Mouse (Mus musculus) adrenal gland, adult 2 months (tissue): ENCODE measurements around the gene Samd1. TPM values are rescaled to one million over a fixed set of nuclear protein-coding genes. Genes with fewer than 3 reads are reported as not detected.
"Not testable (repeated sequence)": the region's sequence is repeated elsewhere in the genome, so short reads cannot be mapped to it uniquely, and the experiment has no call there.

Experiments used
- DNase-seq: peaks from one replicate; pipeline ENCODE4 v3.0.0; 2021
- polyA plus RNA-seq: library from polyadenylated mRNA; depleted of rRNA; stranded (reverse); fragments of >200 nt; gene quantifications from 2 replicates; pipeline ENCODE4 v1.2.3, GENCODE M21; 2012
- total RNA-seq, 2 experiments: library from RNA; stranded (reverse); gene quantifications; 2 replicates each; pipeline ENCODE4 v1.2.3; 2021

The Samd1 gene
- total and polyA plus RNA-seq, 3 experiments, result 27.1 to 45.3 (median 37.6) TPM

DNA sequence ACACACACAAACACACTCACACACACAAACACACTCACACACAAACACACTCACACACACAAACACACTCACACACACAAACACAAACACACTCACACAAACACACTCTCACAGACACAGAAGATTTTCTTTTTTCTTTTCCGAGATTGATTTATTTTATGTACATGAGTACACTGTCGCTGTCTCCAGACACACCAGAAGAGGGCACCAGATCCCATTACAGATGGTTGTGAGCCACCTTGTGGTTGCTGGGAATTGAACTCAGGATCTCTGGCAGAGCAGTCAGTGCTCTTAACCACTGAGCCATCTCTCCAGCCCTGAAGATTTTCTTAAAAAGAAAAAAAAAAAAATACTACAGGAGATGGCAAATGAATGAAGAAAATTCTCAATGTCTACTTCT is 14.2 kb upstream of the Samd1 start:
- not testable (repeated sequence) for DNase-seq

GRCm38 (mm10) chr8:83989243-83989642 is 8.2 kb upstream of the Samd1 start:
- no peak for DNase-seq

- no peak for DNase-seq
Observed at GRCm38 (mm10) chr8:83990170-83990569, 7.3 kb upstream of the Samd1 start.

DNA sequence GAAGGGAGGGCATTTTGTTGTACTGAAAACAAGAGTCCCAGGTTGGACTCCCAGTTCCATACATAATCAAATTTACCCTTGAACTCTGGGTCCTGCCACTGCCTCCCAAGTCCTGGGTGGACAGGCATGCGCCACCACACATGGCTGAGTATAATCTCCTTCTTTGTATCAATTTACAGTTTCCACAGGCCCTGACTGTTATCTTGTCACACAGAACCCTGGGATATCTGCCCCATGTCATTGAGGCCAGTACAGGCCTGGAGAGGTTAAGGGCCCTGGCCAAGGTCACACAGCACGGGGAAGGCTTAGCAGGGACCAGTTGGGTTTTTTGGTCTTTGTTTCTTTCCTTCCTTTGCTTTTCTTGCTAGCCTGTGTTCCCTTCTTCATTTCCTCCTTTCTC is 5.0 kb upstream of the Samd1 start:
- no peak for DNase-seq

DNA sequence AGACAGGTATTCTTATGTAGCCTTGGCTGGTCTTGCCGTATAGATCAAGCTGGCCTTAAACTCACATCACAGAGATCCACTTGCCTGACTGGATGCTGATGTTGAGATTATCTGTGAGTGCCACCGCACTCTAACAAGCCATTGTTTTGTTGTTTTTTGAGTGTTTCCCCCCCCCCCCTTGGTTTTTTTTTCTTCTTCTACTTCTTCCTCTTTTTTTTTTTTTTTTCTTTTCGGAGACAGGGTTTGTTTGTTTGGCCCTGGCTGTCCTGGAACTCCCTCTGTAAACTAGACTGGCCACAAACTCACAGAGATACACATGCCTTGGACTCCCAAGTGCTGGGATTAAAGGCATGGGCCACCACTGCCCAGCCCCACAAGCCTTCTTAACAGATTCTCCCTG is 3.4 kb upstream of the Samd1 start:
- no peak for DNase-seq

DNA sequence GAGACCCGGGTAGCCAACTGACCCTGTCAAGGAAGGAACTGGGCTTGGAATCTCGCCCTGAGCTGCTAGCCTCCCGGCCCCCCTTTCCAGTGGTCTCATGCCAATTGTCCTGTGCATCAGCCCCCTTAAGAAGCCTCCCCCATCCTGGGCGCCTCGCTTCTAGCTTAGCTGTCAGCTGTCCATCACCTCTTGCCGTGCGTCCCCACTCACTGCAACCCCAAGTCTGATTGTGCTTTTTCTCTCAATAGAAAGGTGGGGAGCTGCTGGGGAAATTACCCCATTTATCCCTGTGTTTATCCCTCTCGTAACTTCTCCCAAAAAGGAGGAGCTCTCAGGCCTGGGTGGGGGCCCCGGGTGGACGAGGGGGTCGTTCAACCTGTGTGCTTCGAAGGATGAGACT is 1.5 kb upstream of the Samd1 start:
- no peak for DNase-seq

- peak; percentile 95 for DNase-seq
Observed at GRCm38 (mm10) chr8:83996567-83997505, 636 bp upstream of the Samd1 start.

DNA sequence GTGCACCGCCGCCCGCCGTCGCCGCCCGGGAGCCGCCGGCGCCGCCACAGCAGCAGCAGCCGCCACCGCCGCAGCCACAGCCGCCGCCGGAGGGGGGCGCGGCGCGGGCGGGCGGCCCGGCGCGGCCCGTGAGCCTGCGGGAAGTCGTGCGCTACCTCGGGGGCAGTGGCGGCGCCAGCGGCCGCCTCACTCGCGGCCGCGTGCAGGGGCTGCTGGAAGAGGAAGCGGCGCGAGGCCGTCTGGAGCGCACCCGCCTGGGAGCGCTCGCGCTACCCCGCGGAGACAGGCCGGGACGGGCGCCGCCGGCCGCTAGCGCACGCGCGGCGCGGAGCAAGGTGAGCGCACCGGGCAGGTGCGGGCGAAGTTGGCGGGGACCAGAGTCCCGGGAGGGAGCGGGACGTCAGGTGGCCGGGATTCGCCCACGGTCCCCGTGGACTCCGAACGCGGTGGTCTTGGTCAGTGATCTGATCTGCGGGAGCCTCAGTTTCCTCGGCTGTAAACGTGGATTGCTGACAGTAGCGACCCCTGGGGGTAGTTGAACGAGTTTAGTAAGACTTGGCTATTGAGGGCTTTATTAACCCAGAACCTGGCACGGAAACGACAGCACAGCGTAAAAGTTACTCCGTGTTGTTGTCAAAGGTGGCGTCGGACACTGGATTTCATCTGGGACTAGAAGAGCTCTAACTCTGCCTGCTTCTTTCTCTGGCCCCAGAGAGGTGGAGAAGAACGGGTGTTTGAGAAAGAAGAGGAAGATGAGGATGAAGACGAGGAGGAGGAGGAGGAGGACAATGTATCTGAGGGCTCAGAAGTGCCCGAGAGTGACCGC is 972 bp downstream of the Samd1 start:
- DNase-seq, result peak; percentile 72

DNA sequence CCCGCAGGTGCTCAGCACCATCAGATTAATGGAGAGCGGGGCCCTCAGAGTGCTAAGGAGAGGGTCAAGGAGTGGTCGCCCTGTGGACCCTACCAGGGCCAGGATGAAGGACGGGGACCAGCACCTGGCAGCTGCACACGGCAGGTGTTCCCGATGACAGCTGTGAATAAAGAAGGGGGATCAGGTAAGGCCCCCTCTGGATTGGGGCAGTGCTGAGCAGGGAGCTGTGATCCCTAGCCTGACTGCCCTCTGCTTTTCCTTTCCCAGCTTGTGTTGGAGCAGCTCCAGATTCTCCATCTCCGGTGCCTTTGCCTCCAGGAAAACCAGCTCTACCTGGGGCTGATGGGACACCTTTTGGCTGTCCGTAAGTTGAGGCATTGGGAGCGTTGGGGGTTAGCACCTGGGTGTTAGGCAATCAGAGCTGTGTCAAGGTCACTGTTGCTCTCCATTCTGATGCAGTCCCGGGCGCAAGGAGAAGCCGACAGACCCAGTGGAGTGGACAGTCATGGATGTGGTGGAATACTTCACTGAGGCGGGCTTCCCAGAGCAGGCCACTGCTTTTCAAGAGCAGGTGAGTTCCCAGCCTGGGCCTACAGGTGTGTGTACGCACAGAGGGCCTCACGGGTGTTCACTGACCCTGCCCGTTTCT is 1.7 kb downstream of the Samd1 start:
- DNase-seq, result no peak

GRCm38 (mm10) chr8:83999825-84000224 is 2.4 kb downstream of the Samd1 start:
- DNase-seq, result no peak

GRCm38 (mm10) chr8:84001281-84002000 is 4.0 kb downstream of the Samd1 start, which contains the start of gene 1700067K01Rik:
Gene 1700067K01Rik (plus strand): TSS chr8:84001502.
- DNase-seq, result no peak

DNA sequence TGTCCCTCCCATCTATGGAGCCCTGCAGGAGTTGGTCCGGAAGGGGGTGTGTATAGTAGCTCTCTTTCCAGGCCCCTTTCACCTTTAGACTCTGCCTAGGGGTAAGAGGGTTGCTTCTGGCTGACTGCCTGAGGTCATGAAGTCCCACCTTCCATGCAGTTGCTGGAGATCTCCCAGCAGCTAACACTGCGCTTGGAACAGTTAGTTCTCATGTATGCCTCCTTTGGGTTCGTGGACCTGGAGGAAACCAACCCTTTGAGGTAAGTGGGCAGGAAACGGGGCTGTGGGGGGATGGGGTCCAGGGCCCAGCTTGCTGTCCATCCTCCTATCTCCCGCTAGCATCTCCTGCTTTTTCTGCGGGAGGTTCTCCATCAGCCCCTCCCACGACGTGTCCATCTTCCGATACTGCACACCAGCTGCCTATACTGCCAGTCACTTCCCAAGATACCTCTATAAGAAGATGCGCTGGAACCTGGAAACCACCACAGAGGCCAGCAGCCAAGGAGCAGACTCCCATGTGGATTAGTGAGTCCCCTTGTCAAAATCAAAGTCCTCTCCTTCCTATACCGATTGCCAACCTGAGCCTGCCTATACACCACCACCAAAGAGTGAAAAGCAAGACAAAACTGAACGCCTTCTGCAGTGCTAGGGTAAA is 5.6 kb downstream of the Samd1 start:
- DNase-seq, result no peak

DNA sequence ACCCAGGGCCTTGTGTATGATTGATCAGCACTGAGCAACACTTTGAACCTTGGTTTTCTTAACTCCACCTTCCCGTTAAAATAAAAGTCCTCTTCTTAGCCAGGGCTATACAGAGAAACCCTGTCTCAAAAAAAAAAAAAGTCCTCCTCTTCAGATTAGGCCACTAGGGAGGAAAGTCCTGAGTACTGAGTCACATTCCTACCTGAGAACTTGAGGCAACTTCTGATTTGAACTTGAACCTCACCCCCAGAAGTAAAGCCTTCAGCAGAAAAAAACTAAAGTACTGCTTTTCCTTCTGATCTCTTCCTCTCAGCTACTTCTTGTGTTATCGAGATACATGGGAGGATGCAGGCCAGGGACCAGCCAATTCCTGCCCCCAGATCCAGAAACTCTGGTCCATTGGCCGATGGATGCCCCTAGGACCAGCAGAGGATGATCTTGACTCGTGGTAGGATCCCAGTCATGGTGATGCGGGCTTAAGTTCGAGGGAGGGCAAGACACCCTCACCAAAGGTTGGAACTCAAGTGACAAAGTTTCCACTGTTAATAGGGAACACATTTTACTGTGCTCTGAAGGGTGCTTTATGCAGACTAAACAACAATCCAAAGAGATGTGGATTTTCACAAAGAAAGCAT is 6.3 kb downstream of the Samd1 start:
- no peak for DNase-seq

DNA sequence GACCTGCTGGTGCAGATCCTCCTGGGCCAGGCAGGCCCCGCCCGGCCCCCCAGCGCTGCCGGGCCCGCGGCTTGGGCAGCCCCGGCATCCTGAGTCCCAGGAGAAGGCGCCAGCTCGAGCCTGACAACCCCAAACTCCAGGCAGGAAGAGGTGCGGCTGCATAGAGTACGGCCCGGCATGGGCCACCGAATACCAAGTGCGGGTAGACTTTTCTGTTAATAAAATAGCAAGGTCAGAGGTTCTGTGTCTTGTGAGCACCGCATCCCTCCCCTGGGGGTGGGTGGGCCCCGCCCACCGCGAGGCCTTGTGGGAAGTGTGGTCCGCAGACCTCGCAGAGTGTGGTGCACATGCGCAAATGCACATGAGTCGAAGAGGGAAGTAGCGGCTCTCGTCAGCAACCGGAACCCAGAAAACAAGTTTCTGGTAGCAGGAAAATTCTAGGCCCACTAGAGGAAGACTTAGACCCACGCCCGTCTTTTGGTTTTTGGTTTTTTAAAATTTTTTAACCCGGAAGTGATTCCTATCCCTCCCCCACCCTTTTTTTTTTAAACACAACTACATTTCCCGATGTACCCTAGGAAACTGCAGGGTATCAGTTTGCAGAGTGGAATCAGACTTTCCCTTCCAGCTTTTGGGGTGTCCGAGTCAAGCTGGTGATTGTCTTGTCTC is 7.2 kb downstream of the Samd1 start:
- peak; percentile 97 for DNase-seq

DNA sequence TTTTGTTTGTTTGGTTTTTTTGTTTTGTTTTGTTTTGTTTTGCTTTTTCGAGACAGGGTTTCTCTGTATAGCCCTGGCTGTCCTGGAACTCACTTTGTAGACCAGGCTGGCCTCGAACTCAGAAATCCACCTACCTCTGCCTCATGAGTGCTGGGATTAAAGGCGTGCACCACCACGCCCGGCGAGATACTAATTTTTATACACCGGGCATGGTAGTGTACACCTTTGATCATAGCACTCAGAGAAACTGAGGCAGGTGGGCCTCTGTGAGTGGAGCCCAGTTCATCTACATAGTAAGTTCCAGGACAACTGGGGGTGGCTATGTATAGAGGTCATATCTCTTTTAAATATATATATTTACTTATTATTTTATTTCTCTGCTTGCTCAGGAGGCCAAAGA is 8.0 kb downstream of the Samd1 start:
- not testable (repeated sequence) for DNase-seq

GRCm38 (mm10) chr8:84008362-84008761 is 10.9 kb downstream of the Samd1 start:
- DNase-seq, result no peak

- DNase-seq, result peak; percentile 91
Observed at GRCm38 (mm10) chr8:84009876-84010275, 12.4 kb downstream of the Samd1 start.

- DNase-seq, result peak; percentile 88
Observed at GRCm38 (mm10) chr8:84010625-84011611, 13.4 kb downstream of the Samd1 start.
